Mouse (Mus musculus): ENCODE measurements around the gene Npl.

DNA sequence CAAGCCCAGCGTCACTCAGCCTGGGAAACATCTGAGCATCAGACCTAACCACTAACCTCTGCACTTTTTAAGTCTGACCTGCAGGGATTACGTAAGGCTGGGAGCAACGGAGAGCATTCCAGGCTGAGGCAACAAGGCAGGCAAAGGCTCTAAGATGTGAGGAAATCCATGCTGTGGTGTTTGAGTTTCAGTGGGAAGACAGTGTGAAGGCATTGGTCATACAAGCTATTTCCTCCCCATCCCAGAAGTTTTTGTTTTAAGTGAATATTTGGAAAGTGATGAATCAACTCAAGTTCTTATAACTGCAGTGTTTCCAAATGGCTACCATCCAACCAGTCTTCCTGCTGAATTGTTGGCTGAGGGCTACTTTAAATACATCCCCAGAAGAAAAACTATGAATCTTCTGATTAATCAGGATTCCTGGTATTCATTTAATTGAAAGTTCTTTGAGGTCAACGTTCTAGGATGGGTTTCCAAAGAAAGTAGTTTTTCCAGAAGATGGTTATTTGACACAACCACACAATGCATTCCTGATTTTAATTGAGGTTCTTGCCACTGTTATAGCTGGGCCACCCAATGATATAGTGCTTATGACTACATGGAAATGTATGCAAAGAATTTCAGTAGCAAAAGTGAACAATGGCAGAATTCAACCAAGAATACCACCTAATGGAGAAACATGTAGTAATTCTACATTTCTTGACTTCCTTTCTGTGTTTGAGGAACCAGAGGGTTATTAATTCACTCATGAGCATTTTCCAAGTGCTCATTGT, 22.6 kb upstream of the Npl start:
- no peak for TF ChIP-seq CTCF (IDR thresholded peaks at IDR 0.05; ENCODE audit: low read depth, low read length)
- no peak for TF ChIP-seq POLR2A (IDR thresholded peaks at IDR 0.05; ENCODE audit: insufficient read depth, low read length)
- TF ChIP-seq EP300 (IDR thresholded peaks at IDR 0.05; ENCODE audit: insufficient read depth, low read depth, low read length): no peak
